8 mouse cellular contexts compared by ENCODE assay signal in the genomic region with DNA sequence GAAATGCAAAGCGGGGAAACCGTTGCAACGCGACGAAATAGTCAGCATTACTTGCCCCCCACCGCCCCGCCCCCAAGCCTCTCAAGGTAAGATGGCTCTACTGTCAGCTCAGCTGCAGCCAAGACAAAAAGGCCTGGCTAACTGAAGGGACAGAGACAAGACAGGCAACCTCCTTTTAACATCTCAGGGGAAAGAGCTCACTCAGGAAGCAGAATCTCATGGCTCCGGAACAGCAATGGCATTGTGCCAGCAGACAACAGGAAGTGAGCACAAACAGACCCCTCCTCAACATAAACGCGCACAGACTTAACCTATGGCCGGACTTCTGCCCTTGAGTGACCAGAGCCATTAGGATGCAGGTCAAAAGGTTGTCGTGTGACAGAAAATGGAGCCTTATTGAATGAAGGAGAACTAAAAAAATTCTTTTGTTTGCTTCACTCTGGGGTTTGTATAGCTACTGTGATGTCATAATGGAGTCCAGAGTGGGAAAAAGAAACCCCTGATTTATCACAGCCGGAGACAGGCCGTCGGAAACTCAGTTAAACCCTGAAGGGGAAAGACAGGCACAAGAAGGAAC.
DNase-seq lines count a peak whose midpoint lies in the region; ATAC-seq lines count a peak whose summit lies in the region.

No protein-coding gene starts in this region.

- no peaks in the 10 kb centered on the region for H3K36me3 ChIP-seq in forebrain, embryonic 16.5 days (ENCODE audit: control insufficient read depth, insufficient read depth)

- no peaks in the 10 kb centered on the region for H3K27me3 ChIP-seq in forebrain, embryonic 16.5 days (replicated peaks; ENCODE audit: control insufficient read depth, insufficient read depth, low read length)

- peaks cover 27% of the 10 kb centered on the region for H3K4me1 ChIP-seq in forebrain, embryonic 16.5 days (replicated peaks; ENCODE audit: control insufficient read depth, insufficient read depth, low read length)

- no peaks in the 10 kb centered on the region for H3K9me3 ChIP-seq in forebrain, embryonic 16.5 days (ENCODE audit: control insufficient read depth, low read length)

- WGBS in forebrain, embryonic 16.5 days, result 10% methylated on average over 15 of the region's 15 CpGs

- ATAC-seq in forebrain, embryonic 16.5 days, result no peak

- H3K4me3 ChIP-seq in forebrain, embryonic 16.5 days (replicated peaks; ENCODE audit: low read length), result peak overlapping the region; percentile 26

- H3K9ac ChIP-seq in forebrain, embryonic 16.5 days (replicated peaks; ENCODE audit: low read depth, low read length), result peak overlapping the region; percentile 7; the same call in 1 of the 2 replicates

- H3K4me2 ChIP-seq in forebrain, embryonic 16.5 days (ENCODE audit: low read length), result peak overlapping the region; percentile 50

- DNase-seq in right cerebral cortex, postnatal 4 days, result peak; percentile 56
- no peak for DNase-seq in right cerebral cortex, postnatal 36 days (ENCODE audit: low spot score in 2 of 2)
- peak; percentile 26 to 48 for DNase-seq in kidney, postnatal 36 days
- DNase-seq in naive thymus-derived CD4-positive, alpha-beta T cell, adult 2 months (ENCODE audit: low read depth), result peak; percentile 54
- no peak for DNase-seq in gastrocnemius, postnatal 10 days
- DNase-seq in right cerebral cortex, postnatal 14 days, result no peak
- no peak for DNase-seq in urinary bladder, postnatal 10 days (ENCODE audit: low spot score)

- no peak overlapping the region for H3K27ac ChIP-seq in forebrain, embryonic 16.5 days (ENCODE audit: low read length)

Comparison
In these comparisons a context has a peak if more than half of its experiments do, and no peak if none do; other contexts are left out.
1. DNase-seq: peak in right cerebral cortex, postnatal 4 days (single experiment), kidney, postnatal 36 days (2 of 2) and naive thymus-derived CD4-positive, alpha-beta T cell, adult 2 months (single experiment); none in right cerebral cortex, postnatal 36 days (0 of 2), gastrocnemius, postnatal 10 days (single experiment), right cerebral cortex, postnatal 14 days (single experiment) and urinary bladder, postnatal 10 days (single experiment).